Mouse (Mus musculus) CH12.LX (cell line): ENCODE results near the gene Xpr1. TPM values are rescaled to one million over a fixed set of nuclear protein-coding genes. Genes with fewer than 3 reads are reported as not detected.

Source experiments
- DNase-seq: peaks from one replicate; pipeline ENCODE4 v3.0.0-alpha.2; 2013; ENCODE audit errors: extremely low read depth
- H3K27ac ChIP-seq: 2 replicates; pipeline ENCODE4 v1.5.1; 2012; ENCODE audit warnings: low read depth, mild to moderate bottlenecking, control low read depth, moderate library complexity; ENCODE audit not compliant: insufficient read depth
- H3K27me3 ChIP-seq: replicated peaks from 2 replicates; pipeline ENCODE3; 2012; ENCODE audit warnings: inconsistent platforms
- H3K36me3 ChIP-seq, 2 experiments: replicated peaks in 1 of 2; 2 replicates each; pipeline versions ENCODE3 to v1.6.1; 2012; ENCODE audit warnings: inconsistent platforms in 1 of 2, low read length in 1 of 2, mild to moderate bottlenecking in 1 of 2, mixed read lengths in 1 of 2, moderate library complexity in 1 of 2; ENCODE audit not compliant: control insufficient read depth in 1 of 2, insufficient read depth in 1 of 2
- H3K4me1 ChIP-seq, 2 experiments: 2 replicates each; pipeline ENCODE4 v1.6.1; 2012; ENCODE audit warnings: inconsistent platforms in 1 of 2, moderate library complexity in 1 of 2; ENCODE audit not compliant: insufficient read depth in 2 of 2, control insufficient read depth in 1 of 2
- H3K4me2 ChIP-seq: 2 replicates; pipeline ENCODE4 v1.6.1; 2012; ENCODE audit warnings: low read depth, mild to moderate bottlenecking, control low read depth; ENCODE audit not compliant: poor library complexity, insufficient read depth, severe bottlenecking
- H3K4me3 ChIP-seq, 3 experiments: fragments of 150-350 bp in 1 of 3; sonication (generic) in 1 of 3; replicated peaks in 1 of 3; 2 replicates each; pipeline versions ENCODE3 to v1.5.1; 2011 to 2012; ENCODE audit warnings: low read depth in 2 of 3, low read length in 2 of 3, mild to moderate bottlenecking in 2 of 3, moderate library complexity in 2 of 3, control low read depth in 1 of 3, improper control_type of control experiment in 1 of 3, inconsistent platforms in 1 of 3, mixed read lengths in 1 of 3; ENCODE audit not compliant: poor library complexity in 1 of 3
- H3K79me2 ChIP-seq: replicated peaks from 2 replicates; pipeline ENCODE4 v1.6.1; 2012; ENCODE audit warnings: mild to moderate bottlenecking, moderate library complexity; ENCODE audit not compliant: control insufficient read depth, poor library complexity, insufficient read depth, severe bottlenecking; ENCODE audit errors: extremely low read depth
- H3K9ac ChIP-seq: 2 replicates; pipeline ENCODE4 v1.6.1; 2012; ENCODE audit warnings: low read depth, mild to moderate bottlenecking, control low read depth, moderate library complexity; ENCODE audit not compliant: insufficient read depth
- H3K9me3 ChIP-seq: replicated peaks from 2 replicates; pipeline ENCODE3; 2012; ENCODE audit warnings: low read length, inconsistent platforms, mixed read lengths
- BHLHE40 ChIP-seq: IDR thresholded peaks from 2 replicates; pipeline ENCODE4 v1.6.1; 2011; ENCODE audit warnings: mild to moderate bottlenecking, low read depth, low read length, improper control_type of control experiment
- CHD1 ChIP-seq: IDR thresholded peaks from 2 replicates; pipeline ENCODE4 v1.6.1; 2012; ENCODE audit warnings: low read depth, low read length, improper control_type of control experiment, inconsistent platforms
- CTCF ChIP-seq, 2 experiments: IDR thresholded peaks in 1 of 2; conservative IDR thresholded peaks in 1 of 2; 2 replicates each; pipeline ENCODE4 v1.5.1; 2011 to 2012; ENCODE audit warnings: low read depth in 2 of 2, low read length in 2 of 2, improper control_type of control experiment in 1 of 2, inconsistent platforms in 1 of 2, mild to moderate bottlenecking in 1 of 2, moderate library complexity in 1 of 2
- E2F4 ChIP-seq: IDR thresholded peaks from 2 replicates; pipeline ENCODE4 v1.6.1; 2011; ENCODE audit warnings: low read depth, low read length, improper control_type of control experiment; ENCODE audit not compliant: insufficient replicate concordance
- ELF1 ChIP-seq: IDR thresholded peaks from 2 replicates; pipeline ENCODE4 v1.6.1; 2014; ENCODE audit warnings: low read depth, mild to moderate bottlenecking, inconsistent platforms, low read length, improper control_type of control experiment
- EP300 ChIP-seq: IDR thresholded peaks from 2 replicates; pipeline ENCODE4 v1.6.1; 2011; ENCODE audit warnings: low read length, improper control_type of control experiment
- ETS1 ChIP-seq: conservative IDR thresholded peaks from 2 replicates; pipeline ENCODE4 v1.6.1; 2012; ENCODE audit warnings: low read depth, mild to moderate bottlenecking, inconsistent platforms, low read length, improper control_type of control experiment, moderate library complexity
- GABPA ChIP-seq: IDR thresholded peaks from 2 replicates; pipeline ENCODE4 v1.6.1; 2012; ENCODE audit warnings: low read depth, low read length, improper control_type of control experiment, inconsistent platforms; ENCODE audit not compliant: insufficient replicate concordance
- HCFC1 ChIP-seq: IDR thresholded peaks from 2 replicates; pipeline ENCODE4 v1.6.1; 2012; ENCODE audit warnings: low read depth, mild to moderate bottlenecking, inconsistent platforms, low read length, improper control_type of control experiment
- IRF4 ChIP-seq: IDR thresholded peaks from 2 replicates; pipeline ENCODE4 v1.6.1; 2014; ENCODE audit warnings: low read depth, mild to moderate bottlenecking, inconsistent platforms, low read length, improper control_type of control experiment
- JUN ChIP-seq: IDR thresholded peaks from 2 replicates; pipeline ENCODE4 v1.6.1; 2011; ENCODE audit warnings: low read depth, mild to moderate bottlenecking, low read length, improper control_type of control experiment, moderate library complexity; ENCODE audit not compliant: insufficient read depth
- JUND ChIP-seq: conservative IDR thresholded peaks from 2 replicates; pipeline ENCODE4 v1.6.1; 2011; ENCODE audit warnings: low read depth, low read length, improper control_type of control experiment
- MAX ChIP-seq: IDR thresholded peaks from 2 replicates; pipeline ENCODE4 v1.6.1; 2011; ENCODE audit warnings: low read length, improper control_type of control experiment
- MEF2A ChIP-seq: IDR thresholded peaks from 2 replicates; pipeline ENCODE4 v1.6.1; 2014; ENCODE audit warnings: low read depth, mild to moderate bottlenecking, inconsistent platforms, low read length, improper control_type of control experiment, borderline replicate concordance
- MXI1 ChIP-seq: IDR thresholded peaks from 2 replicates; pipeline ENCODE4 v1.6.1; 2011; ENCODE audit warnings: mild to moderate bottlenecking, low read depth, low read length, improper control_type of control experiment
- PAX5 ChIP-seq: IDR thresholded peaks from 2 replicates; pipeline ENCODE4 v1.6.1; 2012; ENCODE audit warnings: low read length, inconsistent platforms, mixed read lengths
- POLR2A ChIP-seq: IDR thresholded peaks from 2 replicates; pipeline ENCODE4 v1.6.1; 2011; ENCODE audit warnings: low read depth, mild to moderate bottlenecking, improper control_type of control experiment, low read length
- POLR2AphosphoS2 ChIP-seq: IDR thresholded peaks from 2 replicates; pipeline ENCODE4 v1.6.1; 2011; ENCODE audit warnings: low read depth, low read length, improper control_type of control experiment
- RAD21 ChIP-seq: IDR thresholded peaks from 2 replicates; pipeline ENCODE4 v1.6.1; 2011; ENCODE audit warnings: low read depth, mild to moderate bottlenecking, low read length, improper control_type of control experiment, moderate library complexity
- SIN3A ChIP-seq: IDR thresholded peaks from 2 replicates; pipeline ENCODE4 v1.6.1; 2012; ENCODE audit warnings: low read length, improper control_type of control experiment, inconsistent platforms
- SMC3 ChIP-seq: IDR thresholded peaks from 2 replicates; pipeline ENCODE4 v1.6.1; 2011; ENCODE audit warnings: low read depth, low read length, improper control_type of control experiment
- TBP ChIP-seq: conservative IDR thresholded peaks from 2 replicates; pipeline ENCODE4 v1.6.1; 2011; ENCODE audit warnings: low read depth, low read length, improper control_type of control experiment
- TCF12 ChIP-seq: IDR thresholded peaks from 2 replicates; pipeline ENCODE4 v1.6.1; 2014; ENCODE audit warnings: low read depth, mild to moderate bottlenecking, inconsistent platforms, low read length, improper control_type of control experiment
- UBTF ChIP-seq: IDR thresholded peaks from 2 replicates; pipeline ENCODE4 v1.6.1; 2012; ENCODE audit warnings: low read depth, mild to moderate bottlenecking, inconsistent platforms, low read length, improper control_type of control experiment, moderate library complexity
- USF1 ChIP-seq: IDR thresholded peaks from 2 replicates; pipeline ENCODE4 v1.6.1; 2014; ENCODE audit warnings: low read depth, mild to moderate bottlenecking, inconsistent platforms, low read length, improper control_type of control experiment
- USF2 ChIP-seq: conservative IDR thresholded peaks from 2 replicates; pipeline ENCODE4 v1.6.1; 2011; ENCODE audit warnings: low read depth, low read length, improper control_type of control experiment
- ZKSCAN1 ChIP-seq: IDR thresholded peaks from 2 replicates; pipeline ENCODE4 v1.6.1; 2012; ENCODE audit warnings: low read depth, inconsistent platforms, low read length, improper control_type of control experiment, borderline replicate concordance
- ZNF384 ChIP-seq: IDR thresholded peaks from 2 replicates; pipeline ENCODE4 v1.6.1; 2012; ENCODE audit warnings: low read depth, low read length, improper control_type of control experiment, inconsistent platforms
- dilution Hi-C: fragments of 300-500 bp; cut with MboI; formaldehyde crosslinking; loops from 2 replicates; pipeline ENCODE4 v1.14.3; 2020; ENCODE audit warnings: low sequenced_read_pairs; ENCODE audit not compliant: extremely low pct_unique_long_range_greater_than_20kb, extremely low pct_ligation_motif_present
- in situ Hi-C: fragments of 300-500 bp; cut with MboI; formaldehyde crosslinking; loops from 3 replicates; pipeline ENCODE4 v1.14.3; 2019; ENCODE audit warnings: low sequenced_read_pairs, low pct_ligation_motif_present, low pct_unique_long_range_greater_than_20kb, mixed read lengths
- polyA plus RNA-seq: library from polyadenylated mRNA; unstranded; fragments of >175 nt; gene quantifications from 2 replicates; pipeline ENCODE4 v1.2.1, GENCODE M21; 2012; ENCODE audit warnings: low read depth; ENCODE audit not compliant: insufficient read length
- total RNA-seq, 2 experiments: library from RNA; depleted of rRNA; stranded (reverse); fragments of 300-350 nt in 1 of 2; fragments of >200 nt in 1 of 2; gene quantifications; 2 replicates each; pipeline ENCODE4 v1.2.3; 2012 to 2014

Xpr1 gene
- total and polyA plus RNA-seq, 3 experiments, result 7.7 to 13.1 (median 9.6) TPM

DNA sequence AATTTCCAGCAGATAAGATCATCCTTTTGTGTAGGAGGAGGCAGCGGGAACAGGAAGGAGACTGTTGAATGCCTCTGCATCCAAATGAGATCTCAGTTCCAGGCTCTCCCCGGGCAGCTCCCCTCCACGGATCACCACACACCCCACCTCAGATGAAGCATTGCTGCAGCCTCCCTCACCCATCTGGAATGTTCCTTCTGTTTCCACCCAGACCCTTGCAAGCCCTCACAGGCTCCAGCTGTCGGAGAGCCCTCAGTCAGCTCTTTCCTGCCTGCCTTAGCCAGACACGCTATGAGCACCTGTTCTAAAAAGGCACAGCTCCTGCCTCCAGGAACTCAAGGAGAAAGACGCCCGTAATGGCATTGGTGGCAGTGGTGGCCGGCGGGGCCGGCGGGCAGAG, 179.8 kb downstream of the Xpr1 start:
- in situ Hi-C loops, result no loop called here
- peaks cover 2% of the 10 kb centered on the region for H3K27me3 ChIP-seq
- no peak for DNase-seq

GRCm38 (mm10) chr1:155236306-155237024, 180.8 kb downstream of the Xpr1 start:
- no peaks in the 10 kb centered on the region for H3K36me3 ChIP-seq
- H3K4me2 ChIP-seq, result no peak overlapping the region
- no peaks in the 10 kb centered on the region for H3K9me3 ChIP-seq
- TF ChIP-seq CHD1 (no peak), MAX (no peak), GABPA (no peak), HCFC1 (no peak), USF2 (no peak), ETS1 (no peak), ZKSCAN1 (no peak), MEF2A (no peak), PAX5 (no peak), CTCF (conservative IDR thresholded peaks at IDR 0.05 in 1 of 2, IDR thresholded peaks at IDR 0.05 in 1 of 2; ENCODE audit: low read depth in 2 of 2, low read length in 2 of 2) (no peak), BHLHE40 (no peak), SMC3 (no peak), E2F4 (no peak), RAD21 (no peak), EP300 (no peak), UBTF (no peak), IRF4 (no peak), TBP (no peak), JUN (no peak), ELF1 (no peak)
- TF ChIP-seq, all 38 proteins: peak for 0
- in situ Hi-C loops (no loop called here), dilution Hi-C loops (no loop called here)
- no peaks in the 10 kb centered on the region for H3K79me2 ChIP-seq
- H3K4me3 ChIP-seq, result no peak overlapping the region
- H3K27ac ChIP-seq, result no peak overlapping the region
- H3K27me3 ChIP-seq, result peaks cover 2% of the 10 kb centered on the region
- DNase-seq, result no peak
- H3K9ac ChIP-seq, result no peak overlapping the region
- peaks cover 6 to 29% of the 10 kb centered on the region in 2 experiments; a peak in 2 of 4 replicates for H3K4me1 ChIP-seq

More for the DNA sequence above, 179.8 kb downstream of the Xpr1 start:
- Histone ChIP-seq H3K27ac (no peak overlapping the region), H3K9me3 (no peaks in the 10 kb centered on the region), H3K4me2 (no peak overlapping the region), H3K79me2 (no peaks in the 10 kb centered on the region), H3K36me3 (no peaks in the 10 kb centered on the region), H3K4me1 (peaks cover 2 to 27% of the 10 kb centered on the region in 2 experiments; a peak in 2 of 4 replicates), H3K4me3 (no peak overlapping the region), H3K9ac (no peak overlapping the region)
- TF ChIP-seq SIN3A (no peak), MEF2A (no peak), ELF1 (no peak), JUN (no peak), MXI1 (no peak), JUND (no peak), ZNF384 (no peak), RAD21 (no peak), TBP (no peak), POLR2AphosphoS2 (no peak), TCF12 (no peak), PAX5 (no peak), EP300 (no peak), USF1 (no peak), POLR2A (no peak)
- dilution Hi-C loops, result no loop called here
